Mouse (Mus musculus): ENCODE results near the gene Man1a2. TPM values are rescaled to one million over a fixed set of nuclear protein-coding genes. Genes with fewer than 3 reads are reported as not detected.

The Man1a2 gene
- polyA plus RNA-seq, 1 experiment, result 31.7 TPM

GRCm38 (mm10) chr3:100515754-100516141 is 169.6 kb downstream of the Man1a2 start:
- no peak overlapping the region for H3K27ac ChIP-seq (ENCODE audit: insufficient read depth, low read depth, low read length)
- TF ChIP-seq POLR2A (IDR thresholded peaks at IDR 0.05; ENCODE audit: borderline replicate concordance, low read depth, low read length) (no peak), CTCF (IDR thresholded peaks at IDR 0.05; ENCODE audit: low read depth, low read length) (no peak)
- H3K4me1 ChIP-seq (ENCODE audit: control insufficient read depth, insufficient read depth, low read length), result no peaks in the 10 kb centered on the region
- no peak overlapping the region for H3K4me3 ChIP-seq (ENCODE audit: insufficient read depth, low read length)

- H3K4me3 ChIP-seq (ENCODE audit: insufficient read depth, low read length), result no peak overlapping the region
- H3K4me1 ChIP-seq (ENCODE audit: control insufficient read depth, insufficient read depth, low read length), result no peaks in the 10 kb centered on the region
- TF ChIP-seq POLR2A (IDR thresholded peaks at IDR 0.05; ENCODE audit: borderline replicate concordance, low read depth, low read length) (no peak), CTCF (IDR thresholded peaks at IDR 0.05; ENCODE audit: low read depth, low read length) (no peak)
- H3K27ac ChIP-seq (ENCODE audit: insufficient read depth, low read depth, low read length), result no peak overlapping the region
Observed at GRCm38 (mm10) chr3:100515093-100515753, 170.1 kb downstream of the Man1a2 start.

Other genes with a start within 250 kb of the Man1a2 start
- 1.3 TPM in 2 replicates for gene Tent5c, start 196.2 kb downstream of the Man1a2 start, polyA plus RNA-seq (2012; ENCODE audit: insufficient read depth, insufficient read length, missing spikeins)
- not detected in 2 replicates for gene Vtcn1, start 140.0 kb upstream of the Man1a2 start, polyA plus RNA-seq (2012; ENCODE audit: insufficient read depth, insufficient read length, missing spikeins)
- gene Trim45, start 236.7 kb upstream of the Man1a2 start, polyA plus RNA-seq (2012; ENCODE audit: insufficient read depth, insufficient read length, missing spikeins), result 1.2 and 1.8 TPM in 2 replicates